Mouse (Mus musculus): Measurements from ENCODE around the gene Timm13.
A peak's percentile ranks its signal among the peaks of the same experiment; 100 is the strongest.

Gene Timm13

DNA sequence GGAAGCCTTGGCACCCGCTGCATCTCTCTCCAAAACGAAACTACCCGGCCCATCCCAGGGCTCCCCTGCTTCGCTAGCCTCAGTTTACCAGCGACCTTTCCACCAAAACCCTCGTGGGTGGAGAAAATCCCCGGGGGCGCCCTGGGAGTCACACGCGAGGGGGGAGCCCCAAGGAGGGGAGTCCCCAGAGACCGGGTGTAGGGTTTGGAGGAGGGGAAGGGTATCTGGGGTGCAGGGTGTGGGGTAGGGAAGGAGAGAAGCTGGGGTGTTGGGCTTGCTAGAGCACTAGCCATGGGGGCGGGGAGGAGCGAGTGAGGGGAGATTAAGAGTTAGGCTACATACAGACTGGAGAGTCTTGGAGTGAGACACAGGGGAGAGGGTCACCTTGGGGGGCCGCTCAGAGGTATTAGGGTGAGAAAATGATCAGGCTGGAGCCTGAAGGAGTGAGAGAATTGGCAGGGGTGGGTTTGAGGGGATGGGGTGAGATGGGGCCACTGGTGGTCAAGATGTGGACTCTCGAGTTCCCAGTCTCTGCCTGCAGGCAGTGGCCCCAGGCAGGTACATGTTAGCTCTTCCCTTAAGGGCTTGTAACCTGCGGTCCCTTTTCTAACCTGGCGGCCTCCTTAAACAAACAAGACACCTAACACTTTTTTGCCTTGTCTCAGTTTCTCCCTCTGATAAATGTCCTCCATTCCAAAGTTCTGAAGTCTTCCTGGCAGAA, 32.1 kb upstream of the Timm13 start:
- no peak for DNase-seq (ENCODE audit: low read depth, low spot score)

DNA sequence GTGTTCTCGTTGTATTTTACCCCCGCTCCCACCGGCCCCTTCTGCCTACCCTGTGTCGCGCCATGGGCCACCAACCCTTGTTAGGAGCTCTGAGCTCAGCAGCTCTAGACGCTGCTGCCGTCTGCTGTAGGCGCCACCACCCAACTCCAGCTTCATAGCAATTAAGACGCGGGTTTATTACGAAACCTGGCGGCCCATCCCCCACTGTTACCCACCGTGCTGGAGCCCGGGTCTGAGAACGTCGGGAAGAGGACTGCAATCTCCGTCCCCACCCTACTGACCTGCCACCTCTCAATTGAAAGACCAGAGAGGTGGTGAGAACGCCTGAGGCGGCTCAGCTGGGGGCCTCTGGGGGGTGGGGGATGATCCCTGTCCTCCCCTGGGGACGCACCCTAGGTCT, 31.4 kb upstream of the Timm13 start:
- no peak for DNase-seq (ENCODE audit: low read depth, low spot score)

DNA sequence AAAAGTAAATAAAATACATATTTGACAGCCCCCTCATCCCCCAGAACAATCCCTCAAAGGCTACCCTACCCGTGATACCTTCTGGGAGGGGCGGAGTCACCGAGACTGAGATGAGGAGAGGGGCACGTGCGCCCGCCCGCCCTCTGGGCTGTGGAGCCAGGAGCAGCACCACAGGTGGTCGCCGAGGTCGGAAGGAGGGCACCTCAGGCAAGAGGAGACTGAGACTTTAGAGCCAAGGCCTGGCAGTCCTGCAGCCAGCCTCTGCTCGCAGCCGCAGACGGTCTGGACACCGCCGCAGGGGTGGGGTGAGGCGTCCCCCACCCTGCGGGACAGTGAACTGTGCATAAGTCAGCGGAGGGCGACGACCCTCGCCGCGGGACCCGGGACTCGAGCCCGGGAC, 30.9 kb upstream of the Timm13 start:
- DNase-seq (ENCODE audit: low read depth, low spot score): no peak

DNA sequence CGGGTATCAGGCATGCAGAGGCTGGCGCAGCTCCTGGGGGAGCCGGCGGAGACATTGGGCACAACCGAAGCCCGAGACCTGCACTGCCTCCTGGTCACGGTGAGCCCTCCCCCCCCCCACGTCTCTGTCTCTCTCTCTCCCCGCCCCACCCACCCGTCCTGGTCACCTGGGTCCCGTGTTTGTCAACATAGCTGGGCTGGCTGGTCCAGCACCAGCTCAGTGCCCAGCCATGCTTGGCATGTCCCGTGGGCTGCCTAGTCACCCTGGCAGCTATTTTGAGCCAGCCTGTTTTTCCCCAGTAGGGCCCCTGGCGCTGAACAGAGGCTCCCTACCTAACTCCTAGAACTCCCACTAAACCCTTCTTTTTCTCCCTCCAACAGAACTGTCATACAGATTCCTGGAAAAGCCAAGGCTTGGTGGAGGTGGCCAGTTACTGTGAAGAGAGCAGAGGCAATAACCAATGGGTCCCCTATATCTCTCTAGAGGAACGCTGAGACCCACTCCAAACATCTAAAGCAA, 30.4 kb upstream of the Timm13 start:
- DNase-seq (ENCODE audit: low read depth, low spot score): no peak

DNA sequence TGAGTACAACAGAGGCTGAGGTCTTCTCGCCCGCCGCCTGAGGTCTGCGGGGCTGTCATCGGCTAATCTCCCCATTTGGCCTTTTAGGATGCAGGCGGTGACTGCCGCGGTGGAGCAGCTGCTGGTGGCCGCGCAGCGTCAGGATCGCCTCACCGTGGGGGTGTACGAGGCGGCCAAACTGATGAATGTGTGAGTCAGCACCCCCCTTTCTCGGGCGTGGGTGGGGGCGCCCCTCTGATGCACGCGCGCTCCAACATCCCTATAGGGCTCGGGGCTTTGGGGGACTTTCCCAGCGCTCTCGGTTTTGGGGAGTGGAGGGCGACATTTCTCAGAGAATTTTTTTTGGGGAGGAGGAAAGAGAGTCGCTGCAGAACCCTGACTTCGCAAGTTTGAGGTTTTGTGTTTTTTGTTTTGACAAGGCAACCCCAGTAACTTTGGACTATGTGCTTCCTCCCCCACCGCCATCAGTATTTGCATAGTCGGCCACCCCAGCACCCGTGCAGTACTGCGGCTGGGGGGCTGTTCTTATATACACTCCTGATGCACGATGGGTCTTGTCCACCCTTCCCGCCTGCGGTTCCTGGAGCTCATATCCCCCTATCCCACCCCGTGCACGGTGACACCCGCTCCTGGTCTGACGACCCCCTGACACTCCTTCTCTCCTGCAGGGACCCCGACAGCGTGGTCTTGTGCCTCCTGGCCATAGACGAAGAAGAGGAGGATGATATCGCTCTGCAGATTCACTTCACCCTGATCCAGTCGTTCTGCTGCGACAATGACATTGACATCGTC, 29.8 kb upstream of the Timm13 start:
- DNase-seq (ENCODE audit: low read depth, low spot score): no peak

DNA sequence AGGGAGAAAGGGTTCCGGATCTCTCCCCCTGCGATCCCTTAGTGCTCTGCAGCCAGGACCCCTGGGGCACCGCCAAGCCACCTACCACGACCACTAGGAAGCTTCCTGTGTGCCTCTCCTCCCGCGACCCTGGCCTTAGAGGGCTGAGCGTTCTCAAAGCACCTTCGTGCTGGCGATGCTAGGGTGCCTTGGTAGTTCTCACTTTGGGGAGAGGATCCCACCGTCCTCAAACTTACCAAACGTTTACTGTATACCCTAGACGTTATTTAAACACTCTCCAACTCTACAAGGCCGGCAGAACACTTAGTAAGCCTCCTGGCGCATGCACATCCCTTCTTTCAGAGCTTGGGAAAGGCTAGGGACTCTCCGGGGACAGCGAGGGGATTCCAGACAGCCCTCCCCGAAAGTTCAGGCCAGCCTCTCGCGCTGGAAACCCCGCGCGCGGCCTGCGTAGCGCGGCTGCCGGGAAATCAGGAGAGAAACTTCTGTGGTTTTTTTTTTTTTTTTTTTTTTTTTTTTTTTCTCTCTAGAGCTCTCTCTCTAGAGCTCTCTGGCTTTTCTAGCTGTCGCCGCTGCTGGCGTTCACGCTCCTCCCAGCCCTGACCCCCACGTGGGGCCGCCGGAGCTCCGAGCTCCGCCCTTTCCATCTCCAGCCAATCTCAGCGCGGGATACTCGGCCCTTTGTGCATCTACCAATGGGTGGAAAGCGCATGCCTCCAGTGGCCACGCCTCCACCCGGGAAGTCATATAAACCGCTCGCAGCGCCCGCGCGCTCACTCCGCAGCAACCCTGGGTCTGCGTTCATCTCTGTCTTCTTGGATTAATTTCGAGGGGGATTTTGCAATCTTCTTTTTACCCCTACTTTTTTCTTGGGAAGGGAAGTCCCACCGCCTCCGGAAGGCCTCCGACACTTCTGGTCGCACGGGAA, 28.8 kb upstream of the Timm13 start, which contains the start of gene Gadd45b:
Gene Gadd45b (plus strand): TSS at position 775 of the 928 bp plus-strand sequence.
- peak; percentile 99 for DNase-seq (ENCODE audit: low read depth, low spot score)

DNA sequence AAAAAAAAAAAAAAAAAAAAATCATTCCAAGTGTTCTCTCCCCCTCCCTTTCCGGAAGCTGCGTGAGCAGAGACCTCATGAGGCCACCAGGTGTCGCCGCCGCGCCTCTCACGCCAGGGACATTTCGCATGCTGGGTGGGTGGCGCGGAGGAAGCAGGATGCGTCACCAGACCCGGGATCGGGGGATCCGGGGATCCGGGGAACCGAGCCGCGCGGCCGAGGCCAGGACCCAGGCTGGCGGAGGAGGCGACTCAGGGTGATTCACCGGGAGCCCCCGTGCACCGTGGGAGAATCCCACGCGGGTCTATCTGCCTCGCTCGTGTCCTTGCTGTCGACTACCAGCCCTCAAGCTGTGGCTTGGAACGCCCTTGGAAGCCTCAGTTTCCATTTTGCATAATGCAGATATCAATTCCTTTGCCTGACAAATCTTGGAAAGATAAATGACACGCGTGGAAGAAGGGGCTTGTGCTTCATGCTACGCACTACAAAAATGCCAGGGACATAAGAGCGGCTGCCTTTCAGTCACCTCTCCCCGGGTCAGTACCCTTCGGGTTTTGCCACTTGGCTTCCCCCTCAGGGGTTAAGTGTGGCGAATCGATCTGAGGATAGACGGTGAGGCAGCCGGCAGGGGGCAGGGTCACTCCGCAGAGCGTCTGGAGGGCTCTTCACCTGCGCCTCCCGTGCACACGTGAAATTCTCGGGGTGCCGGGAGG, 28.0 kb upstream of the Timm13 start:
- DNase-seq (ENCODE audit: low read depth, low spot score): peak; percentile 87

DNA sequence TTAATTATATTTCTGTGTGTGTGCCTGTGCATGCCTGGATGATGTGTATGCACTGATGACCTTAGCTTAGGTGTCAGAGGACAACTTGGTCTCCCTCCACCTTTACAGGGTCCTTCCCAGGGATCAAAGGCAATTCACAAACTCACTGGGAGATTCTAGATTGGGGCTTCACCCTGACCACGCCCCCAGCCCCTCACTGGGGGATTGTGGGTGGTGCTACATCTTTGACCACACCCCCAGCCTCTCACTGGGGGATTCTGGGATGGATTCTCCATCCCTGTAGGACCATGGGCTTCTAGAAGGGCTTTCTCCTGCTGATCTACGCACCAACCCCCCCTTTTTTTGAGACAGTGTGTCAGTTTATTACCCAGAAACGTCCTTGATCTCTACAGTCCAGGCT, 24.7 kb upstream of the Timm13 start:
- DNase-seq (ENCODE audit: low read depth, low spot score): no peak

DNA sequence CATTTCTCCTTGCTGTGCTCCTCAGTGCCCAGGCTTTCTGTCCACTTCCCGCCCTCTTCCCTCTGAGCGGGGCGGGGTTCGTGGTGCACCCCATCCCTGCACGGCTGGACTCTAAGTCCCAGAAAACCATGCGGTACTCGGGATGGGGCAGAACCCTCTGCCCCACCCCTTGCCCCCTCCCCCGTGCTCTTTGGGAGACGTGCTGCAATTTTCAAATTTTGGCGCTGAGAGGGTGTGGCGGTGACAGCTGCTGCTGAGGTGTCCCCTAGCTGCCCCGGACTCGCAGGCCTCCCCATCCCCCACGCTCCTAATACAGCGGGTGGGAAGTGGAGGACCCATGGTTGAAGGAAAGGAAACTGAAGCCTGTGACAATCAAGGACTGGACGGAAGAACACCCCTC, 21.2 kb upstream of the Timm13 start:
- no peak for DNase-seq (ENCODE audit: low read depth, low spot score)

DNA sequence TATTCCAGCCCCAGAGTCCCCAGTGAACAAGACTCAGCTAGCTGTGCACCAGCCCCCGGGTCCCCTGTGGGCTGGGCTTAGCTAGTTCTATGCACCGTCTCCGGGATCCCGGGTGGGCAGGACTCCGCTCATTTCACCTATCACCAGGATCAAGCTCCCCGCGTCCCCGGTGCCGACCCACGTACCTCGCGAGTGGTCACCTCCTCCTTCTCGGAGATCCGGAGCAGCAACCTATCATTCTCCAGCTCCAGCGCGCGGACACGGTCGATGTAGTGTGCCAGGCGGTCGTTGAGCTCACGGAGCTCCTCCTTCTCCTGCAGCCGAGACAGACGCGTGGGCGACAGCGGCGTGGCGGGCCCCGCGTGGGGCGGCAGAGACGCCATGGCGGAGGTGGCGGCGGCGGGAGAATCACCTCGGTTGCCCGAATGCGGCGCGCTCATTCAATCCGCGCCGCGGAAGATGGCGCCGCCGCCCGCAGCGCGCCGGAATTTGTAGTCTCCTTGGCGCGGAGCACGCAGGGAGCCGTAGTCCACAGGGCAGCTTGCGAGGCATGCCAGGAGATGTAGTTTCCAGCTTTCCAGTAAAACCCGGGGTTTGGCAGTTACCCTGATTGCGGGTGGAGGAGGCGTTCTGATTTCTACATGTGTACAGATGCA, 17.1 kb upstream of the Timm13 start, which contains the start of gene Lmnb2:
Gene Lmnb2 (minus strand): TSS at position 467 of the 656 bp plus-strand sequence.
- peak; percentile 66 for DNase-seq (ENCODE audit: low read depth, low spot score)

DNA sequence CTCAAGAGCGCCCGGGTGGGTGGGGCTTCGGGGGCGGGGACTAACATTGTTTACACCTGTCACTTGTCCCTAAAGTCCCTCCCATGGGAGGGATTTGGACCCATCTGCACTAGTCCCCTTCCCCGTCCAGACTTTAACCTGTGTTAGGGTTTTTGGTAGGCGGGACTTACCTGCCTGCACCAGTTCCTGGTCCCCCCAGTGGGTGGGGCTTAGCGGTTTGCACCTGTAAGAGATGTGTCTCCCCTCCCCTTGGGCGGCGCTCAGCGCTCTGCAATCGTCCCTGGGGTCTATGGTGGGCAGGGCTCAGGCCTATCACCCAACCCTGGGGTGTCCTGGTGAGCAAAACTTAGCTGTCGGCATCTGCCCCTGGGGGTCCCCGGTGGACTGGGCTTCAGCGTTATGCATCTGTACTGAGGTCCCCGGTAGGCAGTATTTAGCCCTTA, 16.6 kb upstream of the Timm13 start:
- no peak for DNase-seq (ENCODE audit: low read depth, low spot score)

DNA sequence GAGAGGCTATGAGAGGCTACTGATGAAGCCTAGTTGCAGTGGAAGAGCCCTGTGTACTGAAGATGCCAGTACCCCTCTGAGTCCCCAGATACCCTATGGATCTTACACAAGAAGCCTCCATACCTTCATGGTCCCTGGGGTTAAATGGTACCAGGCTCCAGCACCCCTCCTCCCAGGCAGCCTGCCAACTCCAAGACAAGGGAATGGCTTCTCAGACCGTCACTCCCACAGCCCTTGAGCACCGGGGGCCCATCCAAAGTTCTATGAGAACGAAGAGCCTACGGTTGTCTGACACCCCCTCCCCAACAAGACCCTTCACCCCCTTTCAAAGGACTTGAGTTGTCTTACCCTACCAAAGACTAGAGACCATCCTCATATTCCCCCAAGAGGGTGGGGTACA, 15.0 kb upstream of the Timm13 start:
- DNase-seq (ENCODE audit: low read depth, low spot score): no peak

DNA sequence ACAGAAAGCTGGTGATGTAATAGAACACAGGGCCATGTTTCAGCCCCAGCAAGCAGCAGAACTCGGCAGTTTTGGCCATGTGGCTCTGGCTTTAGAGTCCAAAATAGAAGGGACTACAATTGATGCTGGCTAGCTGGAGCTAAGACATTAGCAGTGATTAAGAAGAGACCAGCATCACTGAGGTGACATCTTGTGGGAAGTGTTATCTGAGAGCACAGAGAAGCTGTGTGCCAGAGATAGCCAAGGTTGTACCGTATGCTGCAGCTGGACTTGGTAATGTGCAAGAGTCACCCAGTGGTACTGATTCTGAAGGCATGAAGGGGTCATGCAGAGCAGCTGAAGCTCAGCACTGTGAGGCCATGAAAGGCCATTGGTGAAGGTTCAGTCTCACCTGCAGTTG, 14.5 kb upstream of the Timm13 start:
- DNase-seq (ENCODE audit: low read depth, low spot score): no peak

DNA sequence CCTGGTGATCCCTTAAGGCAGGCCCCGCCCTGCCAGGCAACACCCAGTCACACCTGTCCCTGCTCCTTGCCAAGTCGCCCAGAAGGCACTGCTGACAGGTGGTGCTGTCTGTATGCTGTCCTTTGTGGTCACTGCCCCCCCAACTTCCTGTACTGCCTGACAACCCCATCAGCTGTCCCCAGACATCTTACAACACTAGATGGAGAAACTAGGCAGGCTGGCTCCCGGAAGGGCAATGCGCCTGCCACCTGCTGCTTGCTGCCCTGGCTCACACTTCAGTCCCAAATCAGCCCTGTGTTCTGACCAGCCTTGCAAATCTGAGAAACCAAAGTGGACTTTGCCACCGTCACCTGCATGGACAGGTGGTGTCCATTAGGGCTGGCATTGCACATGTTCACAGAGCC, 13.5 kb upstream of the Timm13 start:
- no peak for DNase-seq (ENCODE audit: low read depth, low spot score)

DNA sequence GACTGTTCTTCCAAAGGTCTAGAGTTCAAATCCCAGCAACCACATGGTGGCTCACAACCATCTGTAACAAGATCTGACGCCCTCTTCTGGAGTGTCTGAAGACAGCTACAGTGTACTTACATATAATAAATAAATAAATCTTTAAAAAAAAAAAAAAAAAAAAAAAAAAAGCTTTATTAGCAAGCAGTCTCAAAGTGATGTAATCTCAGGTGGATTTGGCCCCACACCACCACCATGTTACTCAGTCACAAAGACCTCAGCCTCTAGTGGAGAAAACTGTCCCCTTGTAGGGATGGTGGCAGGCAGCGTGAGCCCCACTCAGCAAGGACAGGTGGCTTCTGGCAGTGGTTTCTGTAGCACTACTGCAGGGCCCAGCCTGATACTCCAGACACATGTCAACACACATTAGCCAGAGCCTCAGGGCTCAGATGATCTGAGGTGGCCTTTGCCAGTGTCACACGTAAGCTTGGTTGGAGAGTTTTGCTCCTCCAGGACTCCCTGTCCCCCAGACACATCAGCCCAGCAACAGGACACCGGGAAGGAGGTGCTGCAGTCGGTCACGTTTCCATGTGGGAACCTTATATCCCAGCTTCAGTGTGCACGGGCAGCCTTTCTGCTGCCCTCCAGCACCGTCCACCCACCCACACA, 12.7 kb upstream of the Timm13 start:
- DNase-seq (ENCODE audit: low read depth, low spot score): no peak

DNA sequence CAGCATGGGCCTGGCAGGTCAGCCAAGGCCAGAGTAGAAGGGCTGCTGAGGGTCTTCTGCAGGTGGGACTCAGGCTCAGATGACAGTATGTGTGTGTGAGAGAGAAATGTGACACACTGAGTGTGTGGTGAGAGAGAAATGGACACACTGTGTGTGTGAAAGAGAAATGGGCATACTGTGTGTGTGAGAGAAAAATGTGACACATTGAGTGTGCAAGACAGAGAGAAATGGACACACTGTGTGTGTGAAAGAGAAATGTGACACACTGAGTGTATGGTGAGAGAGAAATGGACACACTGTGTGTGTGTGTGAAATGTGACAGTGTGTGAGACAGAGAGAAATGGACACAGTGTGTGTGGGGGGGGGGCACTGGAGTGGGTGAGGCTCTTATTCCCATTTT, 11.1 kb upstream of the Timm13 start:
- DNase-seq (ENCODE audit: low read depth, low spot score): no peak

DNA sequence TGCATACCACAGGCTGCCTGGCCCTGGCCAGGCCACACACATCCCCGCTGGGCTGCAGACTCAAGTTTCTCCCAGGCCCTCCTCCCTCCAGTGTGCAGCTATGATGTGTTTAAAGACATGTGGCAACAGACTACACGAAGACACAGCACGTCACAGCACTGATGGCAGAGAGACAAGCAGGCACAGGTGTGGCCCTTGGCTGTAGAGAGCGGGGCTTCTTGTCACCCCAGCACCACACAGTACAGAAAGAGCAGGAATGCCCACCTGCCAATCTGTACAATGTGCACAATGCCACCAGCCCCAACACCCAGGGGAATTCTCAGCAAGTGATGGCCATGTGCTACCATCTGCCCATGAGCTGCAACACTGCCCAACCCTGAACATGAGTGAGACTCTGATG, 10.6 kb upstream of the Timm13 start:
- DNase-seq (ENCODE audit: low read depth, low spot score): no peak

DNA sequence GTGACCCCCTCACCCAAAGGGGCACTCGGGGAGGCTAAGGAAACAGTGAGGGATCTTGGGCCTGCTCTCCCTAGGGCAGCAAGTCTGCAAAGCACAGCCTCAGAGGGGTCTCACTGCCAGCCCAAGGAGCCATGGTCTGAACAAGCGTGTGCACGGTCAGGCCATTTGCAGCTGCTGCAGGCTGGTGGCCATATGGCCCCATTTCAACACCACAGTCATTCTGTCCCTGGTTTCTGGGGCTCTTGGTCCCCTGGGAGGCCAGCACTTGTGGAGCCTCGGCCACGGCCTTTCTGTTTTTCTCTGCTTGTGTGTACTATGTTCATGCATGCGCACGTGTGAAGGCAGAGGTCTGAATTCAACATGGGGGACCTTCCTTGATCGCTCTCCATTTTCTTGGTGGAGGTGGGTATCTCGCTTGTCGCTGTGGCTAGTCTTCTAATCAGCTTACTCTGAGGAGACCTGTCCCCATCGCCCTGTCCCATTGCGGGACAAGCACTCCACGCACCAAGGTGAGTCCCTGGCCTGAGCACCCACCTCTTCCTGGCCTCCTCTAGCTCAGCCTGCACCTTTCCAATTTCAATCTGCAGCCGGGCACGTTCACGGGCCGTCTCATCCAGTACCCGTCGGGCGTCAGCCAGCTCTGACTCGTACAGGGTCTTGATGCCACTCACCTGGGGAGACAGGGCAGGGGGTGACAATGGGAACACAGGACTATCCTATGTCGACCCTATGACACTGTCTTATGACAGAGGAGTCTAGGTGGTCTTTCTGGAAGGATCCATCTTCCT, 8.8 kb upstream of the Timm13 start:
- DNase-seq (ENCODE audit: low read depth, low spot score): no peak

DNA sequence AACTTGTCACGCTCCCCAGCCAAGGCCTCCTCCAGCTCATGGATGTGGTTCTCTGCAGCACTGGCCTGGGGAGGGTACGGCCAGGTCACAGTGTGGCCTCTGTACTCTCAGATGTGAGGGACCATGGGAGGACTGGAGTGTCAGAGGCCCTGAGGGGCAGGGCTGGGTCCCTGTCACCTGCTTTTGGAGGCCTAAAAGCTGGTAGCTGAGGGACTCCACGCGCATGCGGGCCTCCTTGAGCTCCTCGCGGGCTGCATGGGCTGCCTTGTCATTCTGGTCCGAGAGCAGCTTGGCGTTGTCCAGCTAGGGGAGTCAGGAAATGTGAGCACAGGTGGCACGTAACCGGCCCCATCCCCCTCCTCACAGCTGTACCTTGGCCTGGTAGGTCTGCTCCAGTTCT, 3.9 kb upstream of the Timm13 start:
- DNase-seq (ENCODE audit: low read depth, low spot score): no peak

All from forelimb bud, embryonic 11.5 days (tissue).